Mouse (Mus musculus) midbrain, embryonic 11.5 days (tissue): Measurements from ENCODE around the gene Ttll12. TPM values are rescaled to one million over a fixed set of nuclear protein-coding genes. Genes with fewer than 3 reads are reported as not detected.

ENCODE experiments used
- ATAC-seq: fragments of 200-750 bp; cut with Nextera tagmentation; 2 replicates; pipeline ENCODE4 v1.8.0; 2017; ENCODE audit warnings: moderate TSS enrichment, moderate library complexity; ENCODE audit not compliant: low FRiP score
- DNase-seq: peaks from one replicate; pipeline ENCODE4 v3.0.0; 2015; ENCODE audit warnings: low spot score; ENCODE audit errors: missing footprints
- H3K27ac ChIP-seq: fragments of 300-500 bp; sonication (generic); 2 replicates; pipeline ENCODE4 v1.5.1; 2014; ENCODE audit warnings: low read depth, low read length
- H3K27me3 ChIP-seq: fragments of 300-500 bp; sonication (generic); 2 replicates; pipeline ENCODE4 v1.6.1; 2014; ENCODE audit warnings: mild to moderate bottlenecking, low read length, moderate library complexity, mixed read lengths; ENCODE audit not compliant: control insufficient read depth, insufficient read depth
- H3K36me3 ChIP-seq: fragments of 300-500 bp; sonication (generic); 2 replicates; pipeline ENCODE4 v1.6.1; 2014; ENCODE audit warnings: mild to moderate bottlenecking, low read length, moderate library complexity, mixed read lengths; ENCODE audit not compliant: control insufficient read depth, insufficient read depth
- H3K4me1 ChIP-seq: fragments of 300-500 bp; sonication (generic); 2 replicates; pipeline ENCODE4 v1.6.1; 2014; ENCODE audit warnings: low read length; ENCODE audit not compliant: control insufficient read depth, insufficient read depth
- H3K4me2 ChIP-seq: fragments of 300-500 bp; sonication (generic); 2 replicates; pipeline ENCODE4 v1.6.1; 2014; ENCODE audit warnings: mild to moderate bottlenecking, moderate library complexity
- H3K4me3 ChIP-seq: fragments of 300-500 bp; sonication (generic); 2 replicates; pipeline ENCODE4 v1.5.1; 2014; ENCODE audit warnings: low read depth, low read length
- H3K9ac ChIP-seq: fragments of 300-500 bp; sonication (generic); 2 replicates; pipeline ENCODE4 v1.6.1; 2014; ENCODE audit warnings: low read length
- H3K9me3 ChIP-seq: fragments of 300-500 bp; sonication (generic); 2 replicates; pipeline ENCODE4 v1.6.1; 2016; ENCODE audit warnings: low read length; ENCODE audit not compliant: control insufficient read depth
- WGBS: fragments of 180-500 bp; shearing (Covaris S2); extraction: QIAGEN DNeasy Blood & Tissue Kit; methylation state at CpG from one replicate; pipeline ENCODE4 v1.1.7; 2014; 5-methylcytosine and 5-hydroxymethylcytosine counted together
- polyA plus RNA-seq: library from polyadenylated mRNA; unstranded; fragments of >200 nt; fragmentation: Nextera tagmentation; extraction: Ambion mirVana; gene quantifications from 2 replicates; pipeline ENCODE4 v1.2.1, GENCODE M21; 2014

Gene Ttll12
- polyA plus RNA-seq, 1 experiment from 2014 or later: 46.9 TPM

DNA sequence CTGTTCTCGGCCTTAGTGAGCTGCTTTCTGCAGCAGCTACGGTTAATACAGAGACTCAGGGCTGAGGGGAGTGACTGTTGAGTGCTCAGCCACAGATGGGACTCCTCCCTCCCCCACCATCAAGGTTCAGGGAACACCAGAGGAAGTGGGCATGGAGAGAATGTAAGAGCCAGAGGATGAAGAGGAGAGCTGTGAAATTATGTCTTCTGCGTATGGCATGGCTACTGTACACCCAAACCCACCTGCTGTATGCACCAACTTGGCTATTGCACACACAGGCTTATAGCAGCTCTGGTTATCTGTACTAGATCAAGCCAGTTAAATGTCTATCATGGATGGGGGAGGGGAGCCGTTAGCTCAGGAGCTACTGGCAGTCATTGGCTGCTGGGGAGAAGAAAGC is 6.2 kb upstream of the Ttll12 start:
- 78% methylated on average over 4 of the region's 4 CpGs for WGBS
- H3K27ac ChIP-seq: no peak overlapping the region
- H3K4me1 ChIP-seq: no peaks in the 10 kb centered on the region
- H3K27me3 ChIP-seq: no peaks in the 10 kb centered on the region
- DNase-seq: no peak
- no peak overlapping the region for H3K9ac ChIP-seq
- H3K9me3 ChIP-seq: no peaks in the 10 kb centered on the region
- H3K4me3 ChIP-seq: no peak overlapping the region
- H3K4me2 ChIP-seq: no peak overlapping the region
- no peak for ATAC-seq
- no peaks in the 10 kb centered on the region for H3K36me3 ChIP-seq

- no peak for ATAC-seq
- no peak overlapping the region for H3K27ac ChIP-seq
- H3K27me3 ChIP-seq: no peaks in the 10 kb centered on the region
- H3K4me2 ChIP-seq: no peak overlapping the region
- H3K9me3 ChIP-seq: no peaks in the 10 kb centered on the region
- 88% methylated on average over 4 of the region's 4 CpGs for WGBS
- DNase-seq: no peak
- no peaks in the 10 kb centered on the region for H3K36me3 ChIP-seq
- H3K4me3 ChIP-seq: no peak overlapping the region
- peaks cover 14% of the 10 kb centered on the region for H3K4me1 ChIP-seq
- H3K9ac ChIP-seq: no peak overlapping the region
Observed at GRCm38 (mm10) chr15:83596833-83597232, 1.9 kb upstream of the Ttll12 start.

- Histone ChIP-seq H3K36me3 (no peaks in the 10 kb centered on the region), H3K4me3 (peak overlapping the region; percentile 74), H3K27ac (no peak overlapping the region), H3K9ac (peak overlapping the region; percentile 20; the same call in 1 of the 2 replicates), H3K9me3 (no peaks in the 10 kb centered on the region), H3K4me2 (peak overlapping the region; percentile 85), H3K4me1 (peaks cover 14% of the 10 kb centered on the region), H3K27me3 (no peaks in the 10 kb centered on the region)
- DNase-seq (no peak), ATAC-seq (peak; percentile 31; the same call in 1 of the 2 replicates)
- WGBS: 40% methylated on average over 7 of the region's 7 CpGs
Observed at GRCm38 (mm10) chr15:83595364-83595711, 381 bp upstream of the Ttll12 start.

- 13% methylated on average over 19 of the region's 19 CpGs for WGBS
- H3K9me3 ChIP-seq: no peaks in the 10 kb centered on the region
- H3K4me2 ChIP-seq: peak overlapping the region; percentile 85
- no peaks in the 10 kb centered on the region for H3K27me3 ChIP-seq
- peak; percentile 64 for ATAC-seq
- peak overlapping the region; percentile 74 for H3K4me3 ChIP-seq
- peak; percentile 91 for DNase-seq
- H3K9ac ChIP-seq: peak overlapping the region; percentile 79
- H3K27ac ChIP-seq: no peak overlapping the region
- H3K36me3 ChIP-seq: no peaks in the 10 kb centered on the region
- peaks cover 14% of the 10 kb centered on the region for H3K4me1 ChIP-seq
Observed at GRCm38 (mm10) chr15:83593702-83594512, 1.1 kb downstream of the Ttll12 start.

DNA sequence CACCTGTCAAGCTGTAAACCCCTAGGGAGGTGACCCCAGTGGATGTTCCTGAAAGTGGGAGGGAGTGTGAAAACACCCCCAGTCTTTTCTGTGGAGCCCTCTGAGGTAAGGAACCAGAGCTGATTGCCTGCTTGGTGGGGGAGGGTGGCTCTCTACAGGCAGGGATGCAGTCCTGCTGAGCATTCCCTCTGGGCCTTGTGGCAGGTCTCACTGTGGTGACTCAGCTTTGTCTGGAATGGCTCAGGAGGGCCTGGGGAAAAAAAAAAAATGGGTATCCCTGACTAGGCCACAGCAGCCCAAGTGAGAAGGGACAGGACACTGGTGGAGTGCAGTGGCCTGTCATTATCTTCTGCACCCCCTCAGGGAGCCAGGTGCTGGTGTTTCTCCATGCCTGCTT is 1.8 kb downstream of the Ttll12 start:
- Histone ChIP-seq H3K36me3 (no peaks in the 10 kb centered on the region), H3K9me3 (no peaks in the 10 kb centered on the region), H3K4me1 (peaks cover 14% of the 10 kb centered on the region), H3K27me3 (no peaks in the 10 kb centered on the region), H3K9ac (peak overlapping the region; percentile 79; the same call in 1 of the 2 replicates), H3K4me2 (peak overlapping the region; percentile 85), H3K4me3 (no peak overlapping the region), H3K27ac (no peak overlapping the region)
- no peak for ATAC-seq
- no peak for DNase-seq

GRCm38 (mm10) chr15:83592260-83593188 is 2.4 kb downstream of the Ttll12 start:
- peak overlapping the region; percentile 85; the same call in 1 of the 2 replicates for H3K4me2 ChIP-seq
- DNase-seq: no peak
- no peaks in the 10 kb centered on the region for H3K27me3 ChIP-seq
- H3K4me1 ChIP-seq: peaks cover 14% of the 10 kb centered on the region
- H3K27ac ChIP-seq: no peak overlapping the region
- 83% methylated on average over 8 of the region's 8 CpGs for WGBS
- H3K36me3 ChIP-seq: no peaks in the 10 kb centered on the region; the same call in 1 of the 2 replicates
- 0 out of 2 replicates have a peak overlapping the region, but pooled peaks have one; percentile 14 for H3K9ac ChIP-seq
- no peak for ATAC-seq
- H3K9me3 ChIP-seq: no peaks in the 10 kb centered on the region
- H3K4me3 ChIP-seq: no peak overlapping the region

DNA sequence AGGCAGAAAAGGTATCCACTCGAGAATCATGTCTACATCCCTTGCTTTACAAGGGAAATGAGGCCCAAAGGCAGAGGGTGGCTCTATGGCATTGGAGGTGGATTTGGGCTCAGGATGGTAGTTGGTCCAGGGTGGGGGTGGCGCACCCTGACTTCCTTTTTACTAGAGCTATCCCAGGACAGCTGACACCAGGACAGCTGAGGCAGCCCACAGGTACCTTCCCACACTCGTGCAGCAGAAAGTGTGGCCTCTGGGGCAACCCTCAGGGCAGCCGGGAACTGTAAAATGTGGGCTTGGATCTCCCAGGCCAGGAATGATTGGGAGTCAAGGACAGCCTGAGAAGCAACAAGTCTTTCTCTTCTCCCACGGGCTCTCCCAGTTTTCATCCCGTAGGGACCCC is 3.2 kb downstream of the Ttll12 start:
- Histone ChIP-seq H3K9me3 (no peaks in the 10 kb centered on the region; the same call in 1 of the 2 replicates), H3K9ac (no peak overlapping the region), H3K4me3 (no peak overlapping the region), H3K27me3 (no peaks in the 10 kb centered on the region), H3K4me1 (peaks cover 14% of the 10 kb centered on the region), H3K4me2 (no peak overlapping the region), H3K36me3 (peaks cover 5% of the 10 kb centered on the region), H3K27ac (no peak overlapping the region)
- ATAC-seq (no peak), DNase-seq (no peak)
- 93% methylated on average over 6 of the region's 6 CpGs for WGBS

DNA sequence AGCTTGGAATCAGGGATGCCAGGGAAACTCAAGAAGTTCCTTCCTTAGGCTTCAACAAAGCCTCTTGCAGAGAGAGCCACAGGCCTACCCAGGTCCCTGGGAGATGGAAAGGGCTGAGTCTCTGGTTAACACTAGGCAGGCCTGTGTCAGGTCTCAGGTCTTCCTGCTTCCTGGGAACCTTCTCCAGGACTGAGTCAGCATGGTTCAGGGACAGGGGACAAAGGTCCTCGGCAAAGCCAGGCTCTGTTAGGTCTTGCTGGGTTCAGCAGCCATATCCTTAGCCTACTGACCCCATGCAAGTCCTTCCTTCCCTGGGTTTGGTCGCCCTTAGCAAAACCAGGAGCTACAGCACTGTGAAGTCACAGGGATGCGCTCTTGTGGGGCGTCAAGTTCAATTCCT is 4.1 kb downstream of the Ttll12 start:
- H3K27me3 ChIP-seq: no peaks in the 10 kb centered on the region
- H3K27ac ChIP-seq: no peak overlapping the region
- ATAC-seq (no peak), DNase-seq (no peak)
- no peak overlapping the region for H3K4me3 ChIP-seq
- H3K9me3 ChIP-seq: no peaks in the 10 kb centered on the region; the same call in 1 of the 2 replicates
- H3K4me1 ChIP-seq: peaks cover 14% of the 10 kb centered on the region
- peaks cover 14% of the 10 kb centered on the region for H3K36me3 ChIP-seq
- no peak overlapping the region for H3K9ac ChIP-seq
- WGBS: 91% methylated on average over 4 of the region's 4 CpGs
- H3K4me2 ChIP-seq: no peak overlapping the region
